In genomic region chr3:64772132-64772531, GRCm38 (mm10) we compare ENCODE assay signal across 27 mouse cellular contexts.
DNase-seq lines count a peak whose midpoint lies in the region; ATAC-seq and TF ChIP-seq lines count a peak whose summit lies in the region.
"Had no signal": no experiment of that assay in that cellular context is flagged by ENCODE, and none has a peak within 500 bp of the region (broad histone marks: within the 10 kb centered on the region; RNA-seq: fewer than 3 reads in every experiment).

No protein-coding gene starts in this region.

- peak; percentile 58; the same call in 1 of the 2 replicates for ATAC-seq in hindbrain, embryonic 16.5 days
- ATAC-seq in hindbrain, embryonic 11.5 days (ENCODE audit: low FRiP score): no peak
- no peak for ATAC-seq in limb, embryonic 14.5 days (ENCODE audit: low FRiP score, low read depth)
- no peak for ATAC-seq in erythroblast, adult 5-6 weeks (replicated peaks; ENCODE audit: low FRiP score, poor library complexity, severe bottlenecking)
- ATAC-seq: activated CD4-positive, CD25-positive, alpha-beta regulatory T cell, adult 4 months had no signal

- no peak overlapping the region for H3K9ac ChIP-seq in hindbrain, embryonic 16.5 days (ENCODE audit: low read depth, low read length)
- H3K9ac ChIP-seq in hindbrain, embryonic 11.5 days (ENCODE audit: low read depth, low read length): no peak overlapping the region
- H3K9ac ChIP-seq in limb, embryonic 14.5 days (ENCODE audit: low read depth, low read length, severe bottlenecking): no peak overlapping the region
- H3K9ac ChIP-seq: forebrain, embryonic 12.5 days; limb, embryonic 15.5 days; liver, embryonic 14.5 days; neural tube, embryonic 12.5 days had no signal

- DNase-seq in hindbrain, embryonic 11.5 days (ENCODE audit: low spot score): no peak
- peak; percentile 6 for DNase-seq in lung, postnatal 36 days
- no peak for DNase-seq in lung, postnatal 25 days (ENCODE audit: low spot score)
- DNase-seq in adipocyte (ENCODE audit: low spot score): peak; percentile 5
- DNase-seq in limb, embryonic 14.5 days (ENCODE audit: low spot score): peak; percentile 14
- DNase-seq in thymus, postnatal 25 days: no peak
- DNase-seq: adrenal gland, postnatal 10 days; B cell, adult 2 months; cerebellum, adult 9-10 months; gastrocnemius, postnatal 10 days; kidney, adult 18-20 months; kidney, postnatal 10 days; midbrain, embryonic 14.5 days; right cerebral cortex, adult 18-20 months; right cerebral cortex, postnatal 4 days; thymus, adult 18-20 months had no signal

- no peaks in the 10 kb centered on the region for H3K4me1 ChIP-seq in hindbrain, embryonic 16.5 days (ENCODE audit: control insufficient read depth, insufficient read depth, low read depth, low read length)
- no peaks in the 10 kb centered on the region for H3K4me1 ChIP-seq in hindbrain, embryonic 11.5 days (replicated peaks; ENCODE audit: control insufficient read depth, insufficient read depth, low read length)
- no peaks in the 10 kb centered on the region for H3K4me1 ChIP-seq in limb, embryonic 14.5 days (ENCODE audit: control insufficient read depth, insufficient read depth, low read length)
- H3K4me1 ChIP-seq: forebrain, embryonic 12.5 days; limb, embryonic 15.5 days; neural tube, embryonic 12.5 days had no signal

- H3K9me3 ChIP-seq in hindbrain, embryonic 16.5 days (ENCODE audit: control insufficient read depth, low read length): no peaks in the 10 kb centered on the region
- H3K9me3 ChIP-seq in hindbrain, embryonic 11.5 days (ENCODE audit: control insufficient read depth, low read length): no peaks in the 10 kb centered on the region
- H3K9me3 ChIP-seq in limb, embryonic 14.5 days (ENCODE audit: control insufficient read depth, low read length): no peaks in the 10 kb centered on the region
- H3K9me3 ChIP-seq: forebrain, embryonic 12.5 days; G1E; limb, embryonic 15.5 days; neural tube, embryonic 12.5 days had no signal

- no peak overlapping the region for H3K27ac ChIP-seq in hindbrain, embryonic 16.5 days (ENCODE audit: low read depth, low read length)
- H3K27ac ChIP-seq in hindbrain, embryonic 11.5 days (ENCODE audit: low read depth, low read length): no peak overlapping the region
- no peak overlapping the region for H3K27ac ChIP-seq in limb, embryonic 14.5 days (replicated peaks; ENCODE audit: low read depth, low read length)
- H3K27ac ChIP-seq: forebrain, embryonic 12.5 days; limb, embryonic 15.5 days; liver, embryonic 14.5 days; neural tube, embryonic 12.5 days had no signal

- no peak for TF ChIP-seq POLR2A in limb, embryonic 14.5 days (IDR thresholded peaks at IDR 0.05; ENCODE audit: borderline replicate concordance, extremely low read depth, insufficient read depth, insufficient read length)

- 48% methylated on average over 1 of the region's 1 CpGs for WGBS in hindbrain, embryonic 16.5 days
- WGBS in hindbrain, embryonic 11.5 days: 80% methylated on average over 1 of the region's 1 CpGs
- WGBS in limb, embryonic 14.5 days: 33% methylated on average over 1 of the region's 1 CpGs

- H3K4me3 ChIP-seq in hindbrain, embryonic 16.5 days (ENCODE audit: low read length): no peak overlapping the region
- H3K4me3 ChIP-seq in hindbrain, embryonic 11.5 days (ENCODE audit: low read depth, low read length): no peak overlapping the region
- no peak overlapping the region for H3K4me3 ChIP-seq in limb, embryonic 14.5 days (replicated peaks; ENCODE audit: low read length)
- H3K4me3 ChIP-seq: erythroblast, embryonic 14.5 days; forebrain, embryonic 12.5 days; limb, embryonic 15.5 days; neural tube, embryonic 12.5 days had no signal

- H3K27me3 ChIP-seq in hindbrain, embryonic 16.5 days (replicated peaks; ENCODE audit: control insufficient read depth, insufficient read depth, low read length): no peaks in the 10 kb centered on the region
- no peaks in the 10 kb centered on the region for H3K27me3 ChIP-seq in hindbrain, embryonic 11.5 days (ENCODE audit: control insufficient read depth, insufficient read depth, low read length)
- H3K27me3 ChIP-seq in limb, embryonic 14.5 days (ENCODE audit: control insufficient read depth, insufficient read depth, low read length): no peaks in the 10 kb centered on the region
- H3K27me3 ChIP-seq: CH12.LX; forebrain, embryonic 12.5 days; limb, embryonic 15.5 days; neural tube, embryonic 12.5 days had no signal

- no peak overlapping the region for H3K4me2 ChIP-seq in hindbrain, embryonic 16.5 days (ENCODE audit: low read length)
- H3K4me2 ChIP-seq in hindbrain, embryonic 11.5 days (replicated peaks; ENCODE audit: low read depth, low read length): no peak overlapping the region
- no peak overlapping the region for H3K4me2 ChIP-seq in limb, embryonic 14.5 days (replicated peaks; ENCODE audit: low read depth, low read length, severe bottlenecking)
- H3K4me2 ChIP-seq: forebrain, embryonic 12.5 days; heart, embryonic 11.5 days; limb, embryonic 15.5 days; neural tube, embryonic 12.5 days had no signal

- no peaks in the 10 kb centered on the region for H3K36me3 ChIP-seq in hindbrain, embryonic 16.5 days (ENCODE audit: control insufficient read depth, insufficient read depth, low read length)
- no peaks in the 10 kb centered on the region for H3K36me3 ChIP-seq in hindbrain, embryonic 11.5 days (ENCODE audit: control insufficient read depth, insufficient read depth, low read length)
- no peaks in the 10 kb centered on the region for H3K36me3 ChIP-seq in limb, embryonic 14.5 days (ENCODE audit: control insufficient read depth, insufficient read depth, low read length)
- H3K36me3 ChIP-seq: forebrain, embryonic 12.5 days; G1E; limb, embryonic 15.5 days; neural tube, embryonic 12.5 days had no signal

Comparison
In these comparisons a context has a peak if more than half of its experiments do, and no peak if none do; other contexts are left out.
1. DNase-seq: peak in lung, postnatal 36 days (single experiment), adipocyte (single experiment) and limb, embryonic 14.5 days (single experiment); none in hindbrain, embryonic 11.5 days (single experiment), lung, postnatal 25 days (single experiment) and thymus, postnatal 25 days (single experiment).